Mouse (Mus musculus): ENCODE measurements around the gene Limch1. TPM values are rescaled to one million over a fixed set of nuclear protein-coding genes. Genes with fewer than 3 reads are reported as not detected.

Gene Limch1
- total RNA-seq, 4 experiments from 2014 or later = 112 to 133 (median 124) TPM

GRCm38 (mm10) chr5:66918316-66919305 is 173.0 kb downstream of the Limch1 start:
- no peak for DNase-seq (ENCODE audit: low spot score in 2 of 2)

GRCm38 (mm10) chr5:66922582-66922981 is 177.0 kb downstream of the Limch1 start:
- no peak for DNase-seq (ENCODE audit: low spot score in 2 of 2)

DNA sequence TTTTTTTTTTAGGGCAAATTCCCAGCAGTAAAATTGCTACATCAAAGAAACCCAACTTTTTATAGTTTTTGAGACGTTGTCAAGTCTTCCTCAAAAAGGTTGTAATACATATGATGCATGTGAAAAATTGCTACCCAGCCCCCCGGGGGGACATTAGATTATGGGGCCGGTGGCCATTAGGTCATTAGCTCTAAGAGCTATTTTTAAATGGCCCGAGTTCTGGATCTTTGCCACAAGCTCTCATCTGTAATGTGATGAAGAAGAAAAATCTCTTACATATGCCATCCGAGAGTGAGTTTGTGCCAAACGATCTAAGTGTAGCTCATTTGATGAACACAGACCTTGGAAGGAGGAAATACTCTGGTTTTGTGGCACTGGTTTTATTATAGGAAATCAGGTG is 183.7 kb downstream of the Limch1 start:
- DNase-seq (ENCODE audit: low spot score in 2 of 2) = no peak

- no peak for DNase-seq (ENCODE audit: low spot score in 2 of 2)
These were observed 187.6 kb downstream of the Limch1 start for GRCm38 (mm10) chr5:66933134-66933804.

GRCm38 (mm10) chr5:66934585-66934984 is 189.0 kb downstream of the Limch1 start:
- no peak for DNase-seq (ENCODE audit: low spot score in 2 of 2)

DNA sequence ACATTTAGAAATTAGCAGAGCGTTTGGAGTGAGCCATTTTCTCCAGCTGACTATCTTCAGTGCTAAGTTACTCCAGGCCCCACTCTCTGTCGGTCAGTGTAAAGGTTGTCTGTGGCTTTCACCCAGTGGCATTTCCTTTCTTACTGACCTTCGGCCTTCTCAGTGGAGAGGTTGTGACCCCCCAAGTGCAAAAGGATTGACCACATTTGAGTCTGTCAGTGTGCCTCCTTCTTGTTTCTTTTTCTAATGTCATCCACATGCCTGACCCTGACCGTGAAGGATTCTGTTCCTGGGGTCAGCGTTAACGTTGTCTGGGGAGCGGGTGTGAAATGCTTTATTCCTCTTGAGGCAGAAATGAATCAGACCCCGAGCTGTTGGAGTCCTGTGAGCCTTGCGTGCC is 191.7 kb downstream of the Limch1 start:
- DNase-seq (ENCODE audit: low spot score in 2 of 2) = no peak

DNA sequence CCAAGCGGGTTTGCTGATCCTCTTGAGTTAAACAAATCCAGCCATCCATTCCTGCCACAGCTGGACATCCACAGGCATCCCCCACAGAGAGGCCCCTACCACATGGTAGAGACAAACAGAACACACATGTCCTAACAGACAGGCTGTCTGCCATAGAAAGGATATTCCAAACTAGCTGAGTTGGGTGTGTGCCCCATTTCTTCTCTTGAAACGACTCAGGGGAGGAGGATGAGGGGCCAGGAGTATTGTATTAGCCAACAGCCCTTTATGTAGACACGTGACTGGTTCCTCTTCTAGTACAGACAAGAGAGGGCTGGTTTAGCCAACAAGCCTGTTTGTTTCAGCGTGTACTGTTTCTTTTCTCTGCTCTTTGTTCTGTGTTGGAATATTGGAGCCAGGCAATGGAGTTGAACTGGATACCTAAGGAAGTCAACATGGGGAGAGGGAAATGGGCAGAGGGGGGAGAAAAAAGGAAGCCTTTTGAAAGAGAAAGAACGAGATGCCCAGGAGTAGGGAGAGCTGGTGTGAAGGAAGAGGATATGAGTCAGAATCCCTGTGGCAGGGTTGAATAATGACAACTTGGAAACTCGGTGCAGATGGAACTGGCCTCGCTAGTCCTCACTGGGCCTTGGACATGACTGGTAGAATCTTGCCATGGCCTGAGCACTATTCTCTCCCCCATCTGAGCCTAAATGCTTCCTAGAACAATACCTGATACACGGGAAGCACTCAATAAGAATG is 196.3 kb downstream of the Limch1 start:
- DNase-seq (ENCODE audit: low spot score in 2 of 2) = no peak

GRCm38 (mm10) chr5:66942922-66943321 is 197.3 kb downstream of the Limch1 start:
- no peak for DNase-seq (ENCODE audit: low spot score in 2 of 2)

- DNase-seq (ENCODE audit: low spot score in 2 of 2) = no peak
These were observed 197.9 kb downstream of the Limch1 start for GRCm38 (mm10) chr5:66943521-66943920.

DNA sequence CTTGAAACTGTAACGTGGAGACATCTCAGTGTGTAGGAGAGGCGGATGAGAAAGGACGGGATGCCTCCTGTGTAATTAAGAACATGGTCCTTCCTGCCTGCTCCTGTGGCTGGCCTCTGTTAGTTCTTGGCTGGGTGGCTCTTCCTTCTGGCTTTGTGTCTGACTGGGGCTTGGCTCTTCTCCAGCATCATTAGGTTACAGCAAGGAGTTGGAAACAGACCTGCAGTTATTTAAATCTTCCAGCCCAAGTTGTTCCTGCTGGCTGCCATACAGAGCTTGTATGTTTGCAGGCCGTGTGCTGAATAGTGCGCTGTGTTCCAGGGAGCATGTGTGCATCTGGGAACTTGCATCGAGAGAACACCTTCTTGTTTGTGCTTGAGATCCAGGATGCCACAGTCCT is 202.3 kb downstream of the Limch1 start:
- no peak for DNase-seq (ENCODE audit: low spot score in 2 of 2)

- no peak for DNase-seq (ENCODE audit: low spot score in 2 of 2)
These were observed 203.6 kb downstream of the Limch1 start for GRCm38 (mm10) chr5:66949098-66949692.

GRCm38 (mm10) chr5:66953375-66953774 is 207.7 kb downstream of the Limch1 start:
- DNase-seq (ENCODE audit: low spot score in 2 of 2) = no peak

DNA sequence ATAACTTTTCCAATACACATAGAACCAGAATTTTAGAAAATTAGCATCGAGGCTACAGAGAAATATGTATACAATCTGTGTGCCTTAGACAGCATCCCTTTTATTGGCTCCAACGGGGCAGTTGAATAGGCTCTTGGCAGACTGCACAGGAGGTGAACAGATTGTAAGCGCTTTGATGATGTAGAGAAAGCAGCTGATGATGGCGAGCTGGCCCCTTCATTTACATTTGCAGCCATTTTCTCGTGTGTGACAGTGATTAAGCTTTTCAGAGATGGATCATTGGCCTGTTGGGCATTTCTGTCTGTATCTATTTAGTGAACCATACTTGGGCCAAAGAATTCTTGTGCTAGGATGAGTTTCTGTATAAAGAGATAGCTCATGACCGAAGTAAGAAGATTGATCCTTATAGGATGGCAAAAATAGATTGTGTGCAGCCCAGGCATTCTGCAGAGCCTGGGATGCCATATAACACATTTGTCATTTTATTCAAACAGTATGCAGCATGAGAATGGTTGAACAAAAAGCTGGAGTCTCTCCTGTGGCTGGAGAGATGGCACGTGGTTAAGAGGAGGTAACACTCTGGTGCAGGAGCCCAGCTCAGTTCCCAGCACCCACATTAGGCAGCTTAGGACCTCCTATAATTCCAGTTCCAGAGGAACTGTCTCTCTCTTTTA is 208.5 kb downstream of the Limch1 start:
- peak; percentile 65 to 69 for DNase-seq (ENCODE audit: low spot score in 2 of 2)

- DNase-seq (ENCODE audit: low spot score in 2 of 2) = no peak
These were observed 209.6 kb downstream of the Limch1 start for GRCm38 (mm10) chr5:66955245-66955644.

GRCm38 (mm10) chr5:66957656-66958055 is 212.0 kb downstream of the Limch1 start:
- no peak for DNase-seq (ENCODE audit: low spot score in 2 of 2)

GRCm38 (mm10) chr5:66958118-66958517 is 212.5 kb downstream of the Limch1 start:
- DNase-seq (ENCODE audit: low spot score in 2 of 2) = no peak

GRCm38 (mm10) chr5:66959968-66960367 is 214.3 kb downstream of the Limch1 start:
- DNase-seq (ENCODE audit: low spot score in 2 of 2) = no peak

GRCm38 (mm10) chr5:66965442-66965841 is 219.8 kb downstream of the Limch1 start:
- no peak for DNase-seq (ENCODE audit: low spot score in 2 of 2)

DNA sequence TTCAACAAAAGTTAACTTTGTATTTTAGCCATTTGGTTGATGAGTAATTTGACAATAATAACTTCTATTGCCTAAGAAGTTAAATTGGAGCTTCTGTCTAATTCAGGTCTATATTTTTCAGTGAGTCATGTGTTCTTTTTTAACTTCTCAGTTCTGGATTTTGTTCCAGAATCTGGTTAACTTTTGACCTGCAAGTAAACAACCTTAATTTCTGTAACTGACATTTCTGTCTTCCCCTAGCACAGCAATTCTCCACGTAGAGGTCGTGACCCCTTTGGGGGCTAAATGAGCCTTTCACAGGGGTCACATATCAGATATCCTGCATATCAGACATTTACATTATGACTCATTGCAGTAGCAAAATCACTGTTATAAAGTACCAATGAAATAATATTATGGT is 221.5 kb downstream of the Limch1 start:
- DNase-seq (ENCODE audit: low spot score in 2 of 2) = no peak

- DNase-seq (ENCODE audit: low spot score in 2 of 2) = no peak
These were observed 222.0 kb downstream of the Limch1 start for GRCm38 (mm10) chr5:66967646-66968045.
